Mouse (Mus musculus): ENCODE measurements at regions not wholly inside any gene's neighbourhood (a gene's known extent, or its start where the extent isn't known, plus 50 kb on each side); places are given as distances from the start of the nearest gene placed in this dataset.

GRCm38 (mm10) chr3:137482546-137482945 lies 138.9 kb upstream of the Ddit4l start:
- DNase-seq (ENCODE audit: inconsistent ontology term): peak; percentile 42

- DNase-seq (ENCODE audit: inconsistent ontology term): peak; percentile 64
These were observed 138.4 kb upstream of the Ddit4l start for GRCm38 (mm10) chr3:137482971-137483370.

DNA sequence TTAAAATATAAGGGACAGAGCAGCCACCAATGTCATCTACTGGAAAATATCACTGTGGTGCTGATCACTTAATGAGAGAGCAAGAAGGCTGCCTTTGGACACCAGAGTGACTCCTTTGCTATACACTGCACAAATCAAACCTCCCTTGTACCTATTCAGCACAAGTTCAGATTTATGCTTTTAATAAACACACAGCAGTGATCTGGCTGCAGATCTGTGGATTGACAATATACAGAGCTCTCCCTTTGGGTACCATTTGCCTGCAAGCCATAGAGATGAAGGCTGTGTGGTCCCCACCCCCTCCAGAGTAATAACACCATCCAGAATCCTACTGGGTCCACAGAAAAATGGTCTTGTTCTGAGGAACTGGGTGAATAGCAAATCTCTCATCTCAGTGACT lies 131.8 kb upstream of the Ddit4l start:
- DNase-seq (ENCODE audit: inconsistent ontology term): no peak

GRCm38 (mm10) chr3:137491508-137492019 lies 129.8 kb upstream of the Ddit4l start:
- no peak for DNase-seq (ENCODE audit: inconsistent ontology term)

DNA sequence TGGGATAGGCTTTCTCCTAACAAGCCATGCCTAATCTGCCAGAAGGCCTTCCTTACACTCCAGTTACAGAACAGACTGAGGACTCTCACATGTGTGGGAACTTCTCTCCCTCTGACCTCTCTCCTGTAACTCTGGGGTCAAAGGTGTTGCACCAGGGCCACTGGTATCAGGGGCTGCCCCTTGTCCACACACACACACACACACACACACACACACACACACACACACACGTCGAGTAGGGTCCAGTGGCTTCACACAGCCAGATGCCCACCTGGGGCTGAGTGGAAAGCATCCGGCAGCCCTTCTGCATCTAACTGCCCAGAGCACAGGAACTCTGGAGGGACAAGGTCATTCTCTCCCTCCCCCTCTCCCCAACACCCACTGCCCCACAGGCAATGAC lies 123.1 kb upstream of the Ddit4l start:
- DNase-seq (ENCODE audit: inconsistent ontology term): no peak

GRCm38 (mm10) chr3:137511283-137511682 lies 110.1 kb upstream of the Ddit4l start:
- DNase-seq (ENCODE audit: inconsistent ontology term): peak; percentile 3

- DNase-seq (ENCODE audit: inconsistent ontology term): no peak
These were observed 109.0 kb upstream of the Ddit4l start for GRCm38 (mm10) chr3:137512411-137512810.

DNA sequence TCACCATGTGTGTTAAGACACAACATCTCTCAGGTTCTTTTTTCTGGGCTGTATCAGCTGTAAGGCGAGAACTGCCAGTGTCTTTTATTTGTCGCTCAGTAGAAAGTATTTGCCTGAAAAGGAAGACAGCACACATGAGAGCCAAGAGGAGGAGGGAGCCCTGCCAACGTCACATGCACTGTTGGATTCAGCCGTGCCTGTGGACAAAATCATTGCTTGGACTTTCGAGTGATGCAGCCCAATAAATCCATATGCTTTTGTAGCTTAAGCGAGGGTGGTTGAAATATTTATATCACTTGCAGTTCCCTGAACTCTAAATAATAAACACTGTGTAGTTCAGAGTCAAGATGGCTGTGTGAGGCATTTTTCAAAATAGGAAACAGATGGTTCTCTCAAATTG lies 108.4 kb upstream of the Ddit4l start:
- peak; percentile 22 for DNase-seq (ENCODE audit: inconsistent ontology term)

DNA sequence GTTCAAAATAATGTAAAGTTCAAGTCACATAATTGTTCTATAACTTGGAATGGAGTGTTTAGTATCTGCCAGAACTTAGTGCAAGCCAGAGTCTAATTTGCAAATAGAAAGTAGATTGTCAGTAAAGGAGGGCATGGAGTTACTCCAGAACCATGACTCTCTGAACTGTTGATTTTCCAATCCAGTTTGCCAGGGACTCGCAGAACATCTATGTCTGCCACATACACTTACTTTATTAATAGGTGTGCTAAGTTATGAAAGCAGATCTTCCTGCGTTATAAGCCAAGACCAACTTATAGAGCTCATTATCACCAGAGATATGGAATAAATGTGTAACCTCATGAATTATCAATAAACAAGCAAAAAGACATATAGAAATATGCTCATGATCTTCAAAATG lies 107.2 kb upstream of the Ddit4l start:
- no peak for DNase-seq (ENCODE audit: inconsistent ontology term)

DNA sequence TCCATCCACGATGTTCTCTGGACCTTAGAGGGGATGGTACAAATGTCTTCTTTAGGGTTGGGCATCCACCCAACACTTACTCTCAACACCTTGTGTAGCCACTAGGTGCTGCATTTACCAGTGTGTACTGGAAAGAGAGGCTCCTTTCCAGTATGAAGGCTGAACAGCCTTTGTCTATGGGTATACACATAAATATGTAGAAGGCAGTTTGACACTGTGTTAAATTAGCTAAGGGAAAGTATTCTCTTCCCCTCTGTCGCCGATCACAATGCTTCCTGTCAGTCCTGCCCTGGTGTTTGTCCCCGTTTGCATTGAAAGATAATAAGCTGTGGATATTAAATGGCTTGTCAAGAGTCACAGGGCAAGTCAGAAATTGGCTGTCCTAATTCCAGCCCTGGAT lies 104.0 kb upstream of the Ddit4l start:
- no peak for DNase-seq (ENCODE audit: inconsistent ontology term)

GRCm38 (mm10) chr3:137520191-137520590 lies 101.2 kb upstream of the Ddit4l start:
- no peak for DNase-seq (ENCODE audit: inconsistent ontology term)

DNA sequence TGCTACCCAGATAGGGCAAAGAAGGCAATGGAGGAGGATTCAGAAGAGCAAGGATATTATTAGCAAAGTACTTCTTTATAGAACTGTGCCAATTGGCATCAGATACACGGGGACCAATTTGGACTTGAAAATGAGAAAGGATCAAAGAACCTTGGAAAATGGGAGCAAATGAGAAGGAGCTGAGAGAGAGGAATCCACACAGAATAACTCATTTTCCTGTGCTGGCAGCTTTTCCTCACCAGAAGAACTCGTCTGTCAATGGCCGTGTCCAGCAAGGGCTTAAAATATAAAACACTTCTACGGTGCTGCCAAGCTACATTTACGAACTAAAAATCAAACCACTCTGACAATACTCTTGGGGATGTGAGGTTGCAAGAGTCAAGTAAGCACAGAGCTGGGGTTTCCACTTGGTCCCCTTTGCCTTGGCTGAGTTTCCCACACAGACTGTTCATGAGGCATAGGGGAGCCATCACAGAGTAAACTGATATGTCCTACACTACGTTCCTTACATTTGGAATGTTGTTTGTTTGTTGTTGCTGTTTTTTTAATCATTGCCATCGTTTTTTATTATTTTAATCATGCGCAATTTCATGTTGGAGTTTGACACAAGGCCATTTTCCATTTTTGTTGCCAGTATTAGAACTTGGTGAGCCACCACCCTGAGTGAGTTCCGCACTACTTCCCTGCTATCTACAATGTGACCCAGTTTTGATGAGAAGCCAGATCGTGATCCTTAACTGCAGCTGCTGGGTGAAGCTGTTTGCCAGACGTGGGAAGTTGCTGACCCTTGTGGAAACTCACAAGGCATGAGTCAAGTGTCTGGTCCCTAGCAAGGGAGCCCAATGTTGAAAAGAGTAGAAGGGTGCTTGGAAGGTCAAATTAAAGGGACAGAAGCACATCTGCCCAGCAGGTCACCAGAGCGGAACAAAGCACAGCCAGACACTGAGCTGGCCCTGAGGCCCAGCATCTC lies 95.5 kb upstream of the Ddit4l start:
- no peak for DNase-seq (ENCODE audit: inconsistent ontology term)

DNA sequence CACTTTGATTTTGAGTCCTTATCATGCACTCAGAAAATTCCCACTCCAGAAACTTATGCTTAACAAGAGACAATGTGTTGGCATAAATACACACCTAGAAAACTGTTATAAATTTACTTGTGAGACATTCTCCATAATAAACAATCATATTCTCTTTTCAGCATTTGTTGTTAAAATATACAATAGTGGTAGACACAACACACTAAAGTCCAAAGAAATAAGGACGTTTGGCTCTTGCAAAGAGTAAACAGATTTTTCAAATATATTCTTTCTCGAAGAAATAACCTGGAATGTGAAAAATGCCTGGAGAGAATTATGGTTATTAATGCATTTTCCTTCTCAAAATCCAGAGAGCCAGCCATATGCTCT lies 91.8 kb upstream of the Ddit4l start:
- DNase-seq (ENCODE audit: inconsistent ontology term): no peak

- DNase-seq (ENCODE audit: inconsistent ontology term): no peak
These were observed 91.3 kb upstream of the Ddit4l start for GRCm38 (mm10) chr3:137529961-137530609.

GRCm38 (mm10) chr3:137541666-137542065 lies 79.7 kb upstream of the Ddit4l start:
- DNase-seq (ENCODE audit: inconsistent ontology term): no peak

DNA sequence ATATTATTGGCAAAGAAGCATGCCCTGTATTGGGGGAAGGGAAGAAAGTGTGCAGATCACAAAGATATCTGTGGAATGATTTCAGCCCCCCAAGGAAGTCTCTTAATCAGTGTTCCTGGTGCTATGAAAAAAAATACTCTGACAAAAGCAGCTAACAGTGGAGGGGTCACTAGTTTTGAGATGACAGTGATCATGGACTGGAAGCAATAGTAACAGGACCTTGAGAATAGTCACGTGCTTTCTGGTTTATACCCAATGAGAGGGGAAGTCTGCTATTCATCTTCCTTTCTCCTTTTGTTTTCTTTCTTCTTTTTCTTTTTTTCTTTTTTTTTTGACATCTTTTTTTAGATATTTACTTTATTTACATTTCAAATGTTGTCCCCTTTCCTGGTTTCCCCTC lies 79.1 kb upstream of the Ddit4l start:
- no peak for DNase-seq (ENCODE audit: inconsistent ontology term)

DNA sequence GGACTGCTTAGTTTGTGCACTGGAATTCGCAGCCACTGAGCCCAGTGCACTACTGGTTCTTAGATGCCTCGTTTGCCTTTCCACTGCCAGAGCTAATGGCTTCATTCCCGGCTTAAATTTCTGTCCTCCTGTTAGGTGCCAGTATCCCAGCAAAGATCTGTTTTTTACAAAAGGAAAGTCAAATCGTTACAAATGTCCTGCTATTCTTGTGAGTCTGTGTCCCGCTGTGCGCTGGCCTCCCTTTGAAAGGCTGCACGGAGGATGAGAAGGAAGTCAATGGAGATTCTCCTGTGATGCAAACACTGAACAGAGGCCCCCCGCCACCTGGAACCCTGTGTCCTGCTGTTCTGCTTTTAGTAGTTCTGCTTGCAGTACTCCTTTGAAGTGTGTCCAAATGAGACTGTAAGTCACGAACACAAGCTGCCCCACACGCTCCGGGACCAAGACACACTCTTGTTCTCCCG lies 74.0 kb upstream of the Ddit4l start:
- peak; percentile 75 for DNase-seq (ENCODE audit: inconsistent ontology term)

DNA sequence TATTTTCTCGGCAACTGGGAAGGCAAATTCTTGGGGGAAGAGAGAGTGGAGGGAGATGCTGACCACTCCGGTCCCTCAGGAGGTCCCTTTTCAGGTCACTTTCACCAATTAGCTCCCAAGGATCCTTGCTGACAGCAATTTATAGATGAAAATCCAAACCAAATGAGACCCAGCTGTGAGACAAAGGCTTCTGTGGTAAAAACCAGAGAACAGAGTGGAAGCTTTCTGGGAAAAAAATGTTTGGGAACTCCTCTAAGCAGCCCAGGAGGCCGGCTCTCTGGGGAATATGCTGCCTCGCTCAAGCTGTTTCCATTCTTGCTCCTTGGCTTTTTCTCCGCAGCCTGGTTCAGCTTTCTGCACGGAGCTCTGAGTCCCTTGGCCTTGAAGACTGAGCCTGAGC lies 73.5 kb upstream of the Ddit4l start:
- DNase-seq (ENCODE audit: inconsistent ontology term): no peak

DNA sequence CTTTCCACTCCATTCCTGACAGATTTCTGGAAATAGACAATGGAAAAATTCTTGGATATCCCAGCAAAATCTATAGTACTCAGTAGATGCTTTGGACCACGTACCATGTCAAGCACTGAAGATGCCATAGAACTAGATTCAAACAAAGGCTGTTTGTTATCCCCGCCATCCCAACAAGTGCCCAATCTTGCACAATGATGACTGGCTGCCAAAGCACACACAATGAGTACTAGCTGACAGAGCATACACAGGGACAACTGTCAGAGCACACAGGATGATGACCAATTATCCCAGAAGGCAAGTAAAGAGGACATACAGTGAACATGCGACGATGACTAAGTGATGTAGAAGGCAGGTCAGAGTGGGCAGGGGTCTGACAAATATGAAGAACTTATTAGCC lies 70.7 kb upstream of the Ddit4l start:
- no peak for DNase-seq (ENCODE audit: inconsistent ontology term)

DNA sequence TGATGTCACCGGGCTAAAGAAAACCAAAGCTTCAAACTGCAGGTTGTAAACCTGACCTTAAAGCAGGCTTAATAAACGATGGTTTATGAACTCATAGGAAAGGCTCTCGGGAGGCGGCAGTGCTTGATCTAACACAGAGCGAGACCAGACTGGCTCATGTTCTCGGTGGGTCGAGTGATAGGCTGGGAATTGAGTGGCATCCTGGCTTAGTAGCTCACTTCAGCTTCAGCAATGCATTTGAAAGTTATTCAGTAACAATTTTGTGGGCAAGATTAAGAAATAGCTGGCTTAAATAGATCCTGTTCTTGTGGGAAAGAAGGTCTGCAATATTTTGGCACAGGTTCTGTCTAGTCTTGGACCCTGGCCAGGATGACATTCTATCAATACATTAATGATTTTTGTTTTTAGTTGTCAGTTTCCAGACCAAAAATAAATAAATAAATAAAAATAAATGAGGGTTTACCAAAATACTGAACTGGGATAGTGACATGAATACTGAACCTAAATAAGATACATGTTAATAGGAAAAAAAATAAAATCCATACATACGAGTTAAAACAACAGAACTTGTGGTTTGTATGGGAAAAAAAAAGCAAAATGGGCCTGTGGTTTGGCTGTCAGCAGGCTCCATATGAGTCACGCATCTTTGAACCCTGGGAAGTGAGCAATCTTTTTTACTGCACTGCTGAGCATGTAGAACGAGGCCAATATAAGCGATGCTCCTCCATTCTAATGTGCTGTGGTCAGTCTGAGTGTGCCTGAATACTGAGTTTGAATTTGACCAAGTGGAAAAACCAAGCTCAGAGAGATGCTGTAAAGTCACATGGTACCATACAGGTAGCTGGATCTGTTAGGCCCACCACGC lies 68.7 kb upstream of the Ddit4l start:
- DNase-seq (ENCODE audit: inconsistent ontology term): peak; percentile 92

DNA sequence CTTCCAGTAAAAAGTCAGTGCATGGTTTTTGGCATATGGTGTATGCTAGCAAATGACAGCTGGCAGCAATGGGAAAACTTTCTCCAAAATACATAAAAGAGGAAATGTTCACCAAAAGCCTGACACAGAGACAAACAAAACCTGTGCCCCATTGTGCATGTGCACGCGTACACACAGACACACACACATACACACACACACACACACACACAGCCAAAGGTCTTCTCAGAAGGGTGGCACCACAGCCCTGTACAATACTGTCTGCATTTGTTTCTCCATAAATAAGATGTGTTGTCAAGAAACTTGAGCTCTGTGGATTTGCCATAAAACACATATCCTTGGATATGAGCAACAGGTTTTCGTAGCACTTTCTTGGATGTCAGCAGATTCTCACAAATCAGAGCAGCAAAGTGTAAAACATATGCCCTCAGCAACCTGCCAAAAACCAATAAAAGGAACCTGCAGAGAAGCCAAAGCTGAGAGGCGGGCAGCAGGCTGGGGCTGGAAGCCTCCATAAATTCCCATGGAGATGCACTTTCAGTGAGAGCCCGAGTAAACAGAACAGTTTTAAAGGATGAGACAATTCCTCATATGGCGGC lies 60.5 kb upstream of the Ddit4l start:
- DNase-seq (ENCODE audit: inconsistent ontology term): no peak
